Mouse (Mus musculus): ENCODE data around the gene Lfng.

Gene Lfng

GRCm38 (mm10) chr5:140663621-140664180 lies 56.6 kb downstream of the Lfng start:
- DNase-seq (ENCODE audit: low read depth), result no peak

All from c-Kit-positive CD71-positive TER-119-negative erythroid progenitor cells, embryonic 14.5 days (primary cell).